Mouse (Mus musculus): ENCODE measurements around the gene Dph5.

DNA sequence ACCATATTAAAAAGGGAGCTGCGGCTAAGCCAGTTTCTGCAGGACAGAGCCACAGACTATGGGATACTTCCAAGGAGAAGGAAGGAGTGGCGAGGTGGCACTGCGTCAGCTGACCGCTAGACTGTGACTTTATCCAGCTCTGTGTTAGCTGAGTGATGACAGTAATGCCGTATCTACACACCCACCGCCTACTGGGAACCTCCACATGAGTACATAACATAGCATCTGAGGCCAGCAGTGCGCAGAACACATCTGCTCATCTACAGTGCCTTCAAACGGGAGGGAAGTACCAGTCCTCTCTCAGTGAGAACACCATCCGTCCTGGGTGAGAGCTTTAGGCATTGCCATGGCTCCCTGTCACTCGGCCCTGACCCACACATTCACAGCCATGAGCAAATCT, 87.4 kb downstream of the Dph5 start:
- no peak for TF ChIP-seq POLR2A (IDR thresholded peaks at IDR 0.05; ENCODE audit: insufficient read length, low read depth)
- TF ChIP-seq MAX (IDR thresholded peaks at IDR 0.05; ENCODE audit: low read depth): no peak
